Mouse (Mus musculus): ENCODE results near the gene BC030867.

Gene BC030867

DNA sequence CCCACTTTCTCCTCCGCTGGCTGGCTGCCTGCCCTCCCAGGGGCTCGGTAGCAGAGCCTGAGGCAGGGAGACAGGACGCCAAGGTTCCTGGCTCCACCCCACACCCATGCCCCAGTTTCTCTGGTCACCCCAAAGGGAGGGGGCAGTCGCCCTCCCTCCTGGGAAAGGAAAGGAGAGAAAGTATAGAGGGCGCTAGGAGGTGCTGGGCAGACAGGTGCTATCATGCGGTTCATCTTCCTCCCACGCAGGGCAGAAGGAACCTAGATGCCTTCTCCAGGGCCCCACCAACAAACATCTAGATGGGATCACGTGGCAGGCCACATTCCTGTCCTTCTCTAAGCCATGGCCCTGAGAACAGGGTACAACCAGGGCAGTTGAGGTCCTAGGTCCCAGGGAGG lies 26.7 kb upstream of the BC030867 start:
- DNase-seq, result no peak

DNA sequence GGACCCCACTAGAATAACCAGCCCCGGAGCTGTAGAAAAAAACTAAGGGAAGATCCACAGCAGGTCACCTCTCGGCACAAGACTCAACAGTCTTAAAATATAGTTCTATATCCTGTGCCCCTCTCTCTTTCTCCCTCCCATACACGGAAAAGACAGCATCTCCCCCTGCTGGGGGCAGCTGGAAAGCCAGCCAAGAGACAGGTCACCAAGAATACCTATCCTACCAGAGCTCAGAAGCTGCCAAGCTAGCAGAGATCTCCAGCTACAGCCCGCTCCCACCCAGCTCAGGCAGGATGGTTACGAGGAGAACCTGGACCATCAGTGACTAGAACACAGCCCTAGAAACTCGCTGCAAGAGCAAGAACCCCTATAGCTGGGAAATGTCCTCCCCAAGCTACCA lies 25.5 kb upstream of the BC030867 start:
- DNase-seq, result peak; percentile 79 to 81

DNA sequence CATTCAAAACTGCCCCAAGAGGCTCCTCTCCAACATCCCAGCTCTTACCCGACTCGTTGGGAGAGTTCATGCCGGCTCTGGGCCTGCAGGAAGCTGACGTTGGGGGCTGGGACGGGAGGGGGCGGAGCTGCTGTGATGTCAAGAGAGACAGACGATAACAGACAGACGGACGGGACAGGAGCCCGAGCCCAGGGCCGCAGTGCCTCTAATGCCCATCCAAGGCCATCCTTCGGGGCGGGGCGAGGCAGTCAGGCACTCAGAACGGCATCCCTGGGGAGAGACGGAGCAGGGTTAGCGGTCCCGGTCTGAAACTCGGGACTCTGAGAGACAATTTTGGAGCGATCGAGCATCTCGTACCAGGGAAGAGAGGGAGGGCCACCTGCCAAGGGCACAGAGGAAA lies 24.0 kb upstream of the BC030867 start:
- no peak for DNase-seq

DNA sequence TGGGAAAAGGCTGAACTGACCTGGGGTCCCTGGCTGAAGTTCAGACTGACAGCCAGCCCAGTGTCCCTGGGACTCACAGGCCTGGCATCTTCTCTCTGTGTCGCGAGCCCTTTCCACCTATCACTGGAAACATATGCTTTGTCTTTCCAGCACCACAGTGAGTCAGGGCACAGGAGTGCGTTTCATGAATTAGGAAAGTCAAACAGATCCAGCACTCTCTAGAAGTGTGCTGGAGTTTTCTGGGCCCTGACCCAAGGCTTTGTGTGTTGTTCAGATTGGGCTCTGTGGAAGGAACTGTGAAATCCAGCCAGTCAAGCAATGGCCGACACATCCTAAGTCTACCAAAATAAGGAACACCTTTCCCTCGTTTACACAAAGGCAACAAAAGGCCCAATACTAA lies 23.5 kb upstream of the BC030867 start:
- DNase-seq, result no peak

DNA sequence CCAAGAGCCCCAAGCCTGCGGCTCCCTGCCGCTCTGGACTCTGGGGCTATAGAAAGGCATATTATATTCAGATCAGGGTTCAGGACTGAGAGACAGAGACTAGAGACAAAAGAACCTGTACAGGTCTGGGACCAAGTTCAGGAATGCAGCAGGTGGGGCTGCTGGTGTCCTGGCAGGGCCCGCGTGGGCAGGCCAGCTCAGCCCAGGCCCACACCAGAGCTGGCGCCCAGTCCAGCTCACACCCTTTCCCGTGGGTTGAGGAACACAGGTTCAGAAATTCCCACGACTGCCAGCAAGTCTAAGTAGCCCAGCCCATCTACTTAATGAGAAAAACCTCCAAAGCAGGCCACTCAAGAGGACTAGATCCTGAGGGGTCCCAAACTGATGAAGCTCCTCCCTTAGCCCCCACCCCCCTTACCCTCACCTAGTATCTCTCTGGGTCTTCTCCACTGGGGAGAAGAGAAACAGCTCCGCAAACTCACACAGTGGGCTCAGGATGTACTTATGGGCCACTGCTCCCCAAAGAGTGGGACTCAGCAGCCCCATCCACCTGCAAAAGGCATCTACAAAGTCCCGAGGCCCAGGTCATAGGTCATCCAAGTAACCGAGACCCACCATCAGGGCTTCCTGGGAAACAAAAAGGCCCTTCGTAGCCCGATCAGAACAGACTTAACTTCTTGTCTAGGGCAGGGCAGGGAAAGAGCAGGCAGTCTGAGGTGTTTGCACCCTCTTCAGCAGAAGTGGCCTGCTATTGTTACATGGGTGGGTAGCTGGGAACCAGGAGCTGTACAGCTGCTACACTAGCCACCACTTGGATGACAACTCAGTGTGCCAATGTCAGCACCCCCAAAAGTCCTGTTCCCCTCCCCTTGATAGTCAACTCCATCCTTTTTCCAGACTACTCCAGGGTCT lies 22.4 kb upstream of the BC030867 start:
- no peak for DNase-seq

DNA sequence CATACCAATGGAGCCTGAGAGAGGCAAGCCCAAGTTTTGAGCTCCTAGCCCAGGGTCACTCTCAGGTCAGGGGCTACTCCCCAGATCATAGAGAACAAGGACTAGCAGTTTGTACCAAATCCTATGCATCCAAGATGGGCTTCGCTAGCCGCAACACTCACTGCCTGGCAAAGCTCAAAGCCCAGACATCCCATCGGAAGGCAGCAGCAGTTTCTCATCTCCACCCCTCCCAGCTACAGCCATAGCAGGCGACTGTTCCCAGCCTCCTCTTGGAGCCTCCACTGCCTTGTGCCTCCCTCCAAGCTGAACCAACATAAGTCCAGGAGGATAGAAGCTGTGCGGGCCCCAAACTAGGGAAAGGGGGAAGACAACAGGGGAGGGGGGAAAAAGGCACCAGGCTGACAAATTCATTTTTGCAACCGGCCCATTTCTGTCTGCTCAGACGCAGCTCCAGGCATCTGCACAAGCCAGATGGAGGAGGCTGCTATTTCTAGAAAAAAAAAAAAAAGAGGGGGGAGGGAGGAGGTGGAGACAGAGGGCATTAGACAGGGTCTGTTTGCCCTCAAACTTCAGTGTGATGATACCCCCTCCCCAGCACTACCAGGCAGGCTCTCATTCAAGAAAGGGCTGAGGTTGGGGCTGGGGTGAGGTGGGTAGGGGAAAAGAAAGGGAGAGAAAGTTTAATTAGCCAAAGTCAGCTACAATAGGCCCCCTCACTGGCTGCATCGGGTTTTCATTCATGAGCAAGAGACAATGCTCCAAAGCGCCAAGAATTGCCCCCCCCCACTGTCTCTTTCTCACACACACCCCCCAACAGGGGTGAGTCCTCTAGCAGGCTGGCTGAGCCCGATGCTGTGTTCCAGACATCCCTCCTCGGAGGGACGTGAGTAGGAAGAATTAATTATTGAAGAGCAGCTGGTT lies 21.2 kb upstream of the BC030867 start:
- DNase-seq, result no peak

DNA sequence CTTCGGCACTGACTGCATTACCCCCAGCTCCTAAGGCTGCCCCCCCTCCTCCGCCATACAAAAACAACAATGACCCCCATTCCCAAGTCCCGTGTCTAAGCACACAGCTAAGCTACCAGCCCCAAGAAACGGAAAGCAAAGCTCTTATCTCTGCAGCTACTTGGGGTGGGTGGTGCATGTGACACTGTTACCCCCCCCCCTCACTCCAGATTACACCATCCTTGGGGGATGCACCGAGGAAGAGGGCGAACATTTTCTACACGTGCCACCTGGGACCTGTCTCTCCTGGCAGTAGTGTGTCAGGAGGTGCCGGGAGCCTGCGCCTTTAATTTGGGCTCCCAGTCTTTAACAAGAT lies 20.5 kb upstream of the BC030867 start:
- no peak for DNase-seq

DNA sequence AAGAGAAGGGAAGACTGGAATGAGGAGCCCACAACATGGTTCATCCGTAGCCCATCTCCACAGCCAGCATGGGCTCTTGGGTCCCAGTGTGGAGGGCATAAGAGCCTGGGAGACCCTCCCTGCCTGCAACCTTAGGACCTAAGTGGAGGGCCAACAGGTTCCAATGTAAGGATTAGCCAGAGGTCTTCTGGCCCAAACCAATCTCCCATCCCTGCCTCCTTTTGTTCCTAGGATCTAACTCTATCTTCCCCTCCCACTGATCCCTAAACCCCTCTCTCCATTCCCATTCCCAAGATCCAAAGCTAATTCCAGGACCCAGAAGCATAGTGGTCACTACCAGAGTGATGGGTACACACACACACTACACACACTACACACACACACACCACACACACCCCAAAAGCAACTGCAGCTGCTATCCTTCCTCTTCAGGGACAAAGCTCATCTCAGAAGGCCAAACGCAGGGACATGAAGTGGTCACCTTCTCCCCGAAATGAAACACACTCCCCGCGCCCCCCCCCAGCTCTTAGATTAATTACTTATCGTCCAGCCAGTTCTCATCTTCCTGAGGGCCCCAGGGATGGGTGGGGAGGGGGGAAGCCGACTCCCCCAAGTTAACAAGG lies 19.9 kb upstream of the BC030867 start:
- DNase-seq, result no peak

DNA sequence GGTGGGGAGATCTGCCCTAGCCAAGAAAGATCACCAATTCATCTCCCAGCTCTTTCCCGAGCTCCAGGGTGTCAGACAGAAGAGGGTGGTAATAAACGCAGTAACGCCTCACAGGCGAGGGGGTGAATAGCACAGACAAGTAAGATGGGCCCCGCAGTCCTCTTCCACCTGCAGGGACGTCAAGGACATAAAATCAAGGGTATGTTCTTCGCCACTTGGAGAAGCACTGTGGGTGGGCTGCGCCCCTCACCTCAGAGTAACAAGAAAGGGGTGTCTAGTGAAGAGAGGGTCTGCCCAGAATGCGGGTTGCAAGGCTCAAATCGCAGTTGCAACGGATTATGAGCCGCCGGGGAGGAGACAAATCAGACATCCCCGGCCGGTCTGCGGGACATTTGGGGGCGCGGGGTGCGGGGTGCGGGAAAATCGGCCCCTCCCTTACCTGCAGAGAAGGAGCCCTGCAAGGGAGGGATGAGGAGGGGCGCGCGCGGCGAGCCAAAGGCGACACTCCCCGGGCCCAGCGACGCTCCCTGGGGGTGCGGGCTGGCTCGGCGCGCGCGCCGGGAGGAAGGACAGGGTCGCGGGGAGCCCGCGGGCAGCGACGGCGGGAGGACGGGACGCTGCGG lies 19.2 kb upstream of the BC030867 start:
- DNase-seq, result peak; percentile 52 to 53

DNA sequence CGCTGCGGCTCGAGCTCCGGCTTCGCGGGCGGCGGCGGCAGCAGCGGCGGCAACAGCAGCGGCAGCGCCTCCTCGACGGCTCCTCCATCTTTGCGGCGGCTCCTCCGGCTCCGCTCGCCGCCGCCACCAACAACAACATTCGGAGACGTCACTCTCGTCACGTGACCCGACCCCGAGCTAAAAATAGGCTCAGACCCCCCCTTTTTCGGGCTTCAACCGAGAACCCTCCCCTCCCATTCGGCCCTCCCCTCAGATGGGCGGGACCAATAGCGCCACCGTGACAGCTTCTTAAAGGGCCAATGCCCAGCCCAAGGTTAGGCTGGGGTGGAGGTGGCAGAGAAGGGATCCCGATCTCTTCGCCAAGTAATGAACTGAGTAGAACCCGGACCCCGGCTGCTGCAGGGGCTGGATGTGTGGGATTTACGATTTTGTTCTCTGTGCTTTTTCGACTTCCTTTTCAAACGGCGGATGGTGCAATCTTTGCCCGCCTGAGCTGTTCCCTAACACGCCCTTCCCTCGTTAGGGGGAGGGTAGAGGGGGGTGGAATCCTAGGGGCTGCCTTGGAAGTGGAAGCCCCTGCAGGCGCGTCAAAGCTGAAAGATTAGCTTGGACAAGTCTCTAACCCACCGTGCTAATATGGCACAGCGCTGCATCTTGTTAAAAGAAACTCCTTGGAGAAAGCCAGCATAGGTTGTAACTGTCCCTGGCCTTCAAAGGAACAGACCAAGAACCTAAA lies 18.5 kb upstream of the BC030867 start, which contains the start of gene Hdac5:
Gene Hdac5 (minus strand): TSS at position 161 of the 736 bp plus-strand sequence.
- peak; percentile 99 to 100 for DNase-seq

DNA sequence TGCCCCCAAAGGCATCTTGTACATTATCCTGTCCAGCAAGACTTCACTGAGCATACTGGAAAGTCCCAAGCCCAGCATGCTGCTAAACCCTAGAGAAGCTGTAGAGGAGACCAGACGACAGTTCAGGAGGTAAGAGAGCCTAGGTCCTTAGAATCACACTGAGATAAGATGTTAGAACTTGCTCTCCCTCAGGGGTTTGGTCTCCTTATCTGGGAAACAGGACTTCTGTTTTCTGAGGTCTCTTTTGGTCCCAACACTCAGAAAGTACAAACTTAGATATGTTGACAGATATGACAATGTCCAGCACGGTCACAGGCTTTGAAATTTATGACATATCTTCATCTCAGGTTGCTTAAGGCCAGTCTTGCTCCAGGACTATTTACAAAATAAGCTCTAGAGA lies 12.7 kb upstream of the BC030867 start:
- DNase-seq, result no peak

DNA sequence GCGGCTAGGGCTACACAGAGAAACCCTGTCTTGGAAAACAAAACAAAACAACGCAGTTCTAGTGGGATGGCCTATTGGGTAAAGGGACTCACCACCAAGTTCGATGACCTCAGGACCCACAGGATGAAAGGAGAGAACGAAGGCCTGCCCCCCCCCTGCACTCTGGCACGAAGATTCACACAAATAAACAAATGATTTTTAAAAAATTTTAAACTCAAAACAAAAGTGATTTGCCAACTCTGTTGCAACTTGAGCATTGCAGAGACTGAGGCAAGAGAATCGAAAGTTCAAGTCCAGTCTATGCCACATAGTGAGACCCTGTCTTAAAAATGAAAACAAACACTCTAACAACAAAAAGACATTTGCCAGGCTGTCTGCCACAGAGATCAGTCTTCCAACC lies 8.0 kb upstream of the BC030867 start:
- no peak for DNase-seq

DNA sequence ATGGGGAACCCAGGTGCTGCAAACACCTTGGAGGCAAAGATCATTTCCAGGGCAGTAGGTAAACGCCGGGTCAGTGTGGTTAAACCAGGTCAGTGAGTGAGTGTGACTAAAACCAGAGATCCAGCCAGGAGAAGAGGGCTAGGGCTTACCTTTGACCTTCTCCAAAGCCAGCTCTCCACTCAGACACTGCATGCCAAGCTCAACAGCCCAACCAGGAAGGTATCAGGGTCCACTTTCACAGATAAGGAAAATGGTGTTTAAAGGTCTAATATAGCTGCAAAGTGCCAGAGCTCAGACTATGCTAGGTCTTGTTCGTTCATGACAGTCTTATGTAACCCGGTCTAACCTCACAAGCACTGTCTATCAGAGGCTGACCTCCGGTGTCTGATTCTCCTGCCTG lies 7.4 kb upstream of the BC030867 start:
- DNase-seq, result no peak

DNA sequence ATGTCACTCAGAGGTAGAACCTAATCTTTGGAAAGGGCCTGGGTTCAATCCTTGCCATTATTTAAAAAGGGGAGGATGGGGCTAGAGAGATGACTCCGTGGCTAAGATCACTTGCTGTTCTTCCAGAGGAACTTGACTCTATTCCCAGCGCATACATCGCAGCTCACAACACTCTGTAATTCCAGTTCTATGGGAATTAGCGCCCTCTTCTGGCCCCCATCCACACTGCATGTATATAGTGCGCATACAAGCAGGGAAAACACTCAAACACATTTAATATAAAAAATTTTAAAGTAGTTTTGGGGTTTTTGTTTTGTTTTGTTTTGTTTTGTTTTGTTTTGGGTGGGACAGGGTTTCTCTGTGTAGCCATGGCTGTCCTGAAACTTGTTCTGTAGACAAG lies 6.8 kb upstream of the BC030867 start:
- DNase-seq, result no peak

DNA sequence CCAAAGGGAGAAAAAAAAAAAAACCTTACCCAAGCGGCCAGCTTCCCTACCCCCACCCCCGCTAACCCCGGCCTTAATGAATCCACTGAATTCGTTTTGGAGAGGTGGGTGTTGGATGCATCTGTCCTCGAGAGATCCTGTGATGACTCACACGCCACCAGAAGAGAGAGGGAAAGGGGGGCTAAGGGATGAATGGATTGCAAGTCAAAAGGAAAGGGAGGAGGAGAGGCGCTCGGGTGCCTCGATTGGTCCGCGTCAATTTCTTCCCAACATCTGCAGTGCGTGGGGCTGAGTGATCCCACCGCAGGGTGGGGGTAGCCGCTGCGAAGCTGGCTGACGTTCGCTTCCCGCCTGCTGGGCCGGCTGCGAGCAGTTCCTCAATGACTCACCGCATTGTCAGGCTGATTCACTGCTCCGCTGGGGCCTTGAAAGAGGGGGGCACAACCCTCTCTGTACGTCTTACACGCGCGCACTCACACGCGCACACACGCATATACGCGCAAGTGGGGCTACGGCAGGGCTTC lies 3.7 kb upstream of the BC030867 start:
- peak; percentile 69 to 74 for DNase-seq

DNA sequence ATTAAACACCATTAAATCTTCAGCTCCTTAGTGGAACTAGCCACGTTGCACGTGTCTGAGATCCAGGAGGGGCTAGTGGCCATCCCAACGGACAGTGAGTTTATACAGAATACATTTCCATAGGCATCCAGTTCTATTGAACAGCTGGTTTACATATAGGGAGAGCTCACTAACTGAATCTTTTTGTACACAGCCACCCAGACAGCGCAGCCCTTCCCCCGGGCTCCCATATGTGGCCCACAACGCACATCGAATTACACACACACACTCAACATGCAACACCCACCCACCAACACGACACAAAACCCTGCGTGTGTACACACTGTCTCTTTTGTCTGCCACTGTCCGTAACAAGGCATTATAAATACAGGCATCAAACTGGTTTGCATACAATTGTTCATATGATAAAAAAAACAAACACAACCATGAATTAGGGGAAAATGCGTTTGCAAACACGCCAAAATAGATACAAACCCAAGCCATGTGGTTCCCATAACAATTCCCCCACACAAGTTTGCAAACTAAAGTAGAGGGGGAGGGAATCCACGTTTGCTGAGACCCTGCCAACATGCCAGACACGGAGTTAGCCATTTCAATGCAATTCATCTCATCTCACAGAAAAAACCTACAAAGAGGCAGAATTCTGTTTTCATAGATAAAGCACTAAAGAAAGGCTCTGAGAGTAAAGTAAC lies 3.0 kb upstream of the BC030867 start:
- no peak for DNase-seq

DNA sequence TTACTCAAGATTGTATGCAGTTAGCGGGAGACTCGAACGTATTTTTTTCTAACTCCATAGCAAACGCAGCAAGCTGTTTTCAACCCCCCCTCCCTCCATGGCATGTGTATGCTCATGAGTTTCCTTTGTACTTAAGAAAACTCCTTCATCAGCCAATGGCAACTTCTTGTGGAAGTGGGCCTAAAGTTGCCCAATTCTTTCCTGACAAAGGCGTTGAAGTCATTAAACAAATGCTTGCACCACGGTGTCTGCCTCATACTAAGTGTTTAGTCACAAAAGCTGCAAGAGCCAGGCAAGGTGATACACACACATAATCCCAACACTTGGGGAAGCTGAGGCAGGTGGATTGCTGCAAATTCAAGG lies 2.4 kb upstream of the BC030867 start:
- no peak for DNase-seq

DNA sequence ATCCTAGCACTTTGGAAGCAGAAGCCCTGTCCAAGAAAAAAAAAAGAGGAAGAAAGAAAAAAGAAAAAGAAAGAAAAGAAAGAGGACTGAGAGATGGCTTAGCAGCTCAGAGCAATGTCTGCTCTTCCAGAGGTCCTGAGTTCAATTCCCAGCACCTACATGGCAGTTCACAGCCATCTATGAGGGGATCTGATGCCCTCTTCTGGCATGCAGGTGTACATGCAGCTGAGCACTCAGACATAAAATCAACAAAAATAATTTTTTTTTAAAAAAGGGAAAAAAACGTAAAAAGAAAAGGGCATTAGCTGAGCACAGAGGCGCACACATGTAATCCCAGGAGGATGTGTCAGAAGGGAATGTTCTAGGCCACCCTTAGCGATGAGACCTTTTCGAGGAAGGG lies 1.8 kb upstream of the BC030867 start:
- DNase-seq, result no peak

DNA sequence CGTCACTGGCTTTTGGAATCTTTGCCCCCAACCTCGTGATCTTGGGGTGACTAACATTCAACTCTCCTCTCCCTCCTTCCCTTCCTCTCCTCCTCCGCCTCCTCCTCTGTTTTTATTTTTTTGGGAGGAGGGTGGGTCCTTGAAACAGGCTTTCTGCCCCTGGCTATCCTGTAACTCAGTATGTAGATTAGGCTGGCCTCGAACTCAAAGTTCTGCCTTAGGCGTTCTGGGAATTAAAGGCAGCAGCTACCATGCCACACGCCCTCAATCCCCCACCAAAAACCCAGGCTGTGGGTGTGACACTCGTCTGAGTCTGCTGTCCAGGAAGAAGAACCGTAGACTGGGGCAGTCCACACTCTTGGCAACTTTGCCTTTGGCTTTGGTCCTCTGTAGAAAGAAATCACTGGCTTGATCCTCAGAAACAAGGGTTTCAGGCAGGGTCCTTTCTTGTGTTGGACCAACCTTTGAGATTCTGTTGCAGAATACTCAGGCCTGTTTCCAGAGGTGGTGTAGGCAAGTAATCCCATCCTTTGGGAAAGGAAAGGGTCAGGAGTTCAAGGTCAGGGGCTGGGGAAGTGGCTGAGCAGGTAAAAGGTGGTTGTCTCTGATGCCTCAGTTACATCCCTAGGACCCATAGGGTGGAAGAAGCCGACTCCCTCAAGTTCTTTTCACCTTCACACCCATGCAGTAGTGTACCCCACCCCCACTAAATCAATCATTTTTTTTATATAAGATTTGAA lies 839 bp downstream of the BC030867 start:
- no peak for DNase-seq

DNA sequence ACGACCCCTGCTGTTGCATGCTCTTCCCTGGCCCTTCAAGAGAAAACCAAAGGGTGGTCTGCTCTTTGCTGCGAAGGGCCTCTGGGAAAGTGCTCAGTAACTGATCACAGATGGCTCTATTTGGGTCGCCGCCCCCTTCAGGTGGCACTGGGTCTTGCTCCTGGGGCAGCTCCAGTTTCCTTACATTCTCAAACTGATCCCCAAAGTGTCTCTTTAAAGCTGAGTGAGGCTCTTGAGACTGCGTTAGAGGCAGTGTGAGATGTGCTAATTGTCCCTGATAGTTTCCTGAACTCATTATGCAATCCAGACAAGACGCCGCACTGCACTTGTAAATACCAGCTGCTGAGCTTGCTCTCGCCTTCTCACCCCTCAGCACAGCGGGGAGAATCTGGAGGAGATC lies 8.8 kb downstream of the BC030867 start:
- DNase-seq, result peak; percentile 28 to 40

DNA sequence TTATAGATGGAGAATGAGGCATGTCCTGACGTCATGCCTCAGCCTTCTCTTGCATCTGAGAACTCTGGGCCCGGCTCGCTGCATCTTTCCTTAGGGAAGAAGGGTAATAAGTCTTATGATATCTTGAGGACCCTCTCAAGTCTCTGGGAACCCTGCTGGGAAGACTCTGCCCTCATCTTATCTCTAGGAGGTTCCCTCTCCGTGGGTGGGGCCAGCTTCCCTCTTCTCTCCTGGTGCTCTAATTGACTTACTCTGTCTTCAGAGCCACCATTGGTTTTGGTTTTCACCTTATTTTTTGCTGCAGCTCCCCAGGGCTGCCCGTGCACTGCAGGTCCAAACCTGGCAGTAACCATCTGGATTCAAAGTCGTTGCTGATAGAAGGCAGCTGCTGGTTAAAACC lies 9.4 kb downstream of the BC030867 start:
- no peak for DNase-seq

Data from B cell, adult 2 months (primary cell).